Mouse (Mus musculus): ENCODE data around the gene Pias3.
"Not testable (repeated sequence)": the region's sequence is repeated elsewhere in the genome, so short reads cannot be mapped to it uniquely, and the experiment has no call there.

The Pias3 gene

GRCm38 (mm10) chr3:96684822-96685156 is 11.4 kb upstream of the Pias3 start:
- DNase-seq (ENCODE audit: low read depth, low spot score) = no peak

- DNase-seq (ENCODE audit: low read depth, low spot score) = not testable (repeated sequence)
Observed at GRCm38 (mm10) chr3:96686057-96686456, 10.1 kb upstream of the Pias3 start.

DNA sequence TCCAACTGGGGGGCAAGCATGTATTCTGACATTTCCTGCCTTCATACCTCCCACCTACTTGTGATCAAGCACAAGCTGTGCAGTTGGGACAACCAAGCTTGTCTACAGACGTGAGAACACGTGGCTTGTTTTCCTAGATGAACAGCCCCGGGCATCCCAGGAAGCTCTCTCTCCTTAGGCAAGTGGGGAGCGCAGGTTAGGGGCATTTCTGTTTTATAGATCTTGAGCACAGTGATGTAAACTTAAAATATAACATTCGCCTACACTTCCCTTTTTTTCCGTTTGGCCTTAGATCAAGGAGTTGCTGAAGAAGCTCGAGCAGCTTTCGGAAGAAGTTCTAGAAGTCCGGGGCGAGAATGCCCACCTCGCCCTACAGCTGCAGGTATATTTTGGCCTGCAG is 7.3 kb upstream of the Pias3 start:
- DNase-seq (ENCODE audit: low read depth, low spot score) = no peak

DNA sequence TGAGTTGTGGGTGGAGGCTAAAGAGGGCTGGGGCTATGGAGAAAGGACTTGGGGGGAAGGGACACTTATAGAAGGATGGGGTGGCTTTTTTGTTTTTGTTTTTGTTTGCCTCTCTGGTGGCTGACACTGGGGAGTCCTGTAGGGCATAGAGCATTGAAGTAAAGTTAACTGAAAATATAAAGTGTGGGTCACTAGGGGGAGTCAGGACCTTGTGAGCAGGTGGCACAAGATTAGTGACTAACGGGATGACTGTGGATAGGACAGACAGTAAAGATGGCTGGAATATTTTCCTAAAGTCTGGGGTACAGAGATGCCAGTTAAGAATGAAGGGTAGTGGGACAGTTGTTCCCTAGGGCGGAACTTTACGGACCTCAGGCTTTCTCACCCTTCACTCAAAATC is 5.9 kb upstream of the Pias3 start:
- DNase-seq (ENCODE audit: low read depth, low spot score) = no peak

DNA sequence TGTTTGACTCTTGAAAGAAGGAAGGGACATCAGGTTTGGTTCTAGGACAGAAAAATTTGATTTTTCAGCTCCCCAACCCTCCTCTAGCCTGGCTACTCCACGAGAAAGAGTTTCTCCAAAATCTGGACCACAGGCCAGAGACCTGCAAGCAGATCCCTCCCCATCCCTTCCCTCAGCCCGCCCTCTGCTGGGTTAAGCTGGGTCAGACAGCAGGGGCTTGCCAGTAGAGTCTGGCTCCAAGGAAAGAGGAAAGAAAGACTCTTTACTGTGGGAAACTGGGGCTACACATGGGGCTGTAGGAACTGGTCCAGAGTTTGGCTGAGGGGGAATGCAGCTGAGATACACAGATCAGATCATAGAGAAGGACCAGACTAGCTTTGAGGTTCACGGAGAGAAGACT is 3.7 kb upstream of the Pias3 start:
- DNase-seq (ENCODE audit: low read depth, low spot score) = no peak

GRCm38 (mm10) chr3:96693579-96693978 is 2.6 kb upstream of the Pias3 start:
- no peak for DNase-seq (ENCODE audit: low read depth, low spot score)

GRCm38 (mm10) chr3:96696766-96697732 is 865 bp downstream of the Pias3 start:
- peak; percentile 62 for DNase-seq (ENCODE audit: low read depth, low spot score)

DNA sequence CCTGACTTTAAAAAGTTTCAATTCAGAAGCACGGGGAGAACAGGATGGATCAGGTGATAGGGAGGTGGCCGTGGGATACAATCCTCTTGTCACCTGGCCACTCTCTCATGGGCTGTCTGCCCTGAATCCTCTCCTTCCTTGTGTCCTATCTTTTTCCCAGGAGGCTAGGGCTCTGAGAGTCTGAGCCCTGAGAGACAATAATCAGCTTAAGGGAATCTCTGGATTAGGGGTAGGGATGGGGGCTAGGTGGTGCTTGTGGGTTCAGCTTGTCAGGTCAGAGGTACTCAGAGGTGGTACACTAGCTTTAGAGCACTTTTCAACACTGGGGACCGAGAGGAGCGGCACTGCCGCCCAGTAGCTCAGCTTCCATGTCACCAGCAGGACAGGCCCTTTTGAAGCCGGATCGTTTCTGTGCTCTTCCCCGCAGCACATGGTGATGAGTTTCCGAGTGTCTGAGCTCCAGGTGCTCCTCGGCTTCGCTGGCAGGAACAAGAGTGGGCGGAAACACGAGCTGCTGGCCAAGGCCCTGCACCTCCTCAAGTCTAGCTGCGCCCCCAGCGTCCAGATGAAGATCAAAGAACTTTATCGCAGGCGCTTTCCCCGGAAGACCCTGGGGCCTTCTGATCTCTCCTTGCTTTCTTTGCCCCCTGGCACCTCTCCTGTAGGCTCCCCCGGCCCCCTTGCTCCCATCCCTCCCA is 3.0 kb downstream of the Pias3 start:
- DNase-seq (ENCODE audit: low read depth, low spot score) = no peak

DNA sequence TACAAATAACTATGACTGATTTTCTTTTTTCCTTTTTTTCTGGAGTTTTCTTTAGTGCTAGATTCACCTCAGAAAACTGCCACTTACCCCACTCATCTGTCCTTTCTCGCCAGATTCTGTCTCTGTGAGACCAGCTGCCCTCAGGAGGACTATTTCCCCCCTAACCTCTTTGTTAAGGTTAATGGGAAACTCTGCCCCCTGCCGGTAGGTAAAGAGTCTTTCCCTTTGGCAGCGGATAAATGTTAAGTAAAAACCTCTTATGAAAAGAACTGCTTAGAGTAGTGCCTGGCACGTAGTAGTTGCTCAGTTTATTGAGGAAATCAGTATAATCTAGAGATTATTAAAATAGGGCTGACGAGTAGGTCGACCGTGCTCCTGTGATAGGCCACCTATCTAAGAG is 4.2 kb downstream of the Pias3 start:
- DNase-seq (ENCODE audit: low read depth, low spot score) = peak; percentile 32

- no peak for DNase-seq (ENCODE audit: low read depth, low spot score)
Observed at GRCm38 (mm10) chr3:96701003-96701402, 4.8 kb downstream of the Pias3 start.

DNA sequence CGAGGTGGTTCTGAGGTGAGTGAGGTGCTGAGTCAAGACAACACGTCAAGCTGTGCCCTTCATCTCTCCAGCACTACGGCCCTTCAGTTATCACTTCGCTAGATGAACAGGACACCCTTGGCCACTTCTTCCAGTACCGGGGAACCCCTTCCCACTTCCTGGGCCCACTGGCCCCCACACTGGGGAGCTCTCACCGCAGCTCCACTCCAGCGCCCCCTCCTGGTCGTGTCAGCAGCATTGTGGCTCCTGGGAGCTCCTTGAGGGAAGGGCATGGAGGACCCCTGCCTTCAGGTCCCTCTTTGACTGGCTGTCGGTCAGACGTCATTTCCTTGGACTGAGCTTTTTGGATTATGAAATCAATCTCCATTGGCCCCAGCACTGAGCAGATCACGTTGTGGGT is 8.6 kb downstream of the Pias3 start:
- DNase-seq (ENCODE audit: low read depth, low spot score) = no peak

DNA sequence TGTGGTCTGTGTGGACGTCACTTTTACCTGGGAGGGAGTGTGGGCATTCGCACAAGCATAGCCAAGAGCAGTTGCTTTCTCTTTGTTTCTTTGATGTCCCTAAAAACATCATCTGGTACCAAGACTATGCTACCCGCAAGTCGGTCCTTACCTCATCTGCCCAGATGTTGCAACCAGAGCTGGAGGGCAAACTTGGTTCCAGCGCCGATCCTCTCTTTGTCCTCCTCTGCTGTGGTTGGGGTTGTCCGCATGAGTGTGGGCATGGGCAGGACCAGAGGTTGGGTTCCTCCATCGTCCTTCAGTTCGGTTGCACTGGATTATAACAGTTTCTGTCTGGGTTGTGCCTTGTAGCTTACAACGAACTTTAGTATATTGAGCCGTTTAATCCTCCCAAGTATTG is 10.0 kb downstream of the Pias3 start:
- no peak for DNase-seq (ENCODE audit: low read depth, low spot score)

GRCm38 (mm10) chr3:96706984-96707383 is 10.8 kb downstream of the Pias3 start:
- DNase-seq (ENCODE audit: low read depth, low spot score) = no peak

- DNase-seq (ENCODE audit: low read depth, low spot score) = peak; percentile 40
Observed at GRCm38 (mm10) chr3:96707903-96708683, 11.9 kb downstream of the Pias3 start, which contains the start of gene Nudt17. Gene Nudt17 (minus strand): TSS chr3:96708562.

DNA sequence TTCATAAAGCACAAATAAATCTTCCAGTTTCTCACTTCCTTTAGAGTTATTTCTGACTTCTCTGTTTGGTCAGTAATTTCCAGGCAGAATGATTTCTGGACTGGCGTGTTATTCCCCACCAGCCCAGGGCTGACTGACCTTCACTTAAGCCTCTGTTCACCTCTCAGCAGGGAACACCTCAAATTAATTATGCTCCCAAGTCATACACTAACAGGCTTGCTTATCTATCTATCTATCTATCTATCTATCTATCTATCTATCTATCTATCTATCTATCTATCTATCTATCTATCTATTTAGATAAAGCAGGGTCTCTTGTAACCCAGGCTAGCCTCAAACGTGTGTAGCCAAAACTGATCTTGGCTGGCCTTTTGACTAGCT is 12.5 kb downstream of the Pias3 start:
- no peak for DNase-seq (ENCODE audit: low read depth, low spot score)

- DNase-seq (ENCODE audit: low read depth, low spot score) = no peak
Observed at GRCm38 (mm10) chr3:96714286-96714685, 18.1 kb downstream of the Pias3 start.

DNA sequence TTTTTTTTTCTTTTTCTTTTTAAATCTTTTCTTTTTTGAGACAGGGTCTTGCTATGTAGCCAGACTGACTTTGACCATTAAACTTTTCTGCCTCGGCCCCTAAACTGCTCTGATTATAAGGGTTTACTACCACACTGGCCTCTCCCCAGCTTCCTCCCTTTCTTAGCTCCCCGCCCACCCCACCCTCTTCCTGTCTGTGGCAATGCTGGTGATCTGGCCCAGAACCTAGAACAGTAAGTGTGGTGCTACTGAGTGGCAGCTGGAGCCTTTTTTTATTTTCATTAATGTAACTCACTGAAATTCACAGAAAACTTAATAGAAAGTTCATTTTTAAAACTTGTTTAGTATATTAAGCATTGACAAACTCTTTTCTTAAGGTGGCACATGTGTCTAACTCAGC is 19.7 kb downstream of the Pias3 start:
- DNase-seq (ENCODE audit: low read depth, low spot score) = no peak

GRCm38 (mm10) chr3:96719173-96719572 is 23.0 kb downstream of the Pias3 start:
- DNase-seq (ENCODE audit: low read depth, low spot score) = no peak

- peak; percentile 89 for DNase-seq (ENCODE audit: low read depth, low spot score)
Observed at GRCm38 (mm10) chr3:96727343-96727827, 31.2 kb downstream of the Pias3 start, which contains the start of the genes Polr3c and Rnf115. Gene Polr3c (minus strand): TSS chr3:96727628. Gene Rnf115 (plus strand): TSS chr3:96727664.

DNA sequence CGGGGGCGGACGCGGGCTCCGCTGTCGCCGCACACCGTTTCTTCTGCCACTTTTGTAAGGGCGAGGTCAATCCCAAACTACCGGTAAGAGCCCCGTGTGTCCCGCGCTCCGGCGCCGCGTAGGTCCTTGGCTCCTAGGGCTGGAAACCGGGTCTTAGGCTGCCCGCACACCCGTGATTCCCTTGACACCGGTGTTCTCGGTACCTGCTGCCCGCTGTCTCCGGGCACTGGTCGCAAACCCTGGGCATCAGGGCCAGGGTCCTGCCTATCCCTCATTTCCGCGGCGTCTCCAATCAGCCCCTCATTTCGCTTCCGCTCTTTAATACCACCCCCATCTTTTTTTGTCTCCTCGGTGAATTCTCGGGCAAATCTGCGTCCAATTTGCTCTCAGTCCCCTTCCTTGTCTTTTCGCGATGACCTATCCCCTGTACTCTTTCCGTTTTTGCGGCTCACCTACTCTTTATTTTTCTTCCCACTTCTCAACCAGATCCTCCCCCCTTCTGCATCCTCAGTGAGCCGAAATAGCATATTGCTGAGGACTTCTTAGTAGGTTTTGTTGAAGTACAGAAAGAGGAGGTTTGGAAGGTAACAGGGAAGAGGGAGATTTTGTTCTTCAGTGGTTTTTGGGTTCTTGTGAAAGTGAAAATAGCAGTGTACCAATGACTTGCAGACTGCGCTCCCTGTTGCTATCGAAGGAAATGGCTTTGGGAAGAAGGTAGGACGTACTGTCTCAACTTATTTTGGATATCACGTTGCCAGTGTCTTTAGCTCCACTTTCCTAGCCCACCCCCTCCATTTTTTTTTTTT is 31.8 kb downstream of the Pias3 start:
- peak; percentile 30 for DNase-seq (ENCODE audit: low read depth, low spot score)
